Mouse (Mus musculus) spleen, postnatal 14 days (tissue): ENCODE data around the gene Tdrd3.

Experiments used
- DNase-seq, 2 experiments: peaks; one replicate each; pipeline ENCODE4 v3.0.0; 2021 to 2022; ENCODE audit warnings: low spot score in 2 of 2

The Tdrd3 gene

GRCm38 (mm10) chr14:87415808-87416721, at the start of gene Tdrd3:
Gene Tdrd3, plus strand, starts transcription at chr14:87416639.
- peak; percentile 86 to 88 for DNase-seq

GRCm38 (mm10) chr14:87367169-87367568, 49.3 kb upstream of the Tdrd3 start:
- no peak for DNase-seq

GRCm38 (mm10) chr14:87383041-87383440, 33.4 kb upstream of the Tdrd3 start:
- no peak for DNase-seq

GRCm38 (mm10) chr14:87384288-87385268, 31.9 kb upstream of the Tdrd3 start:
- DNase-seq: no peak

GRCm38 (mm10) chr14:87393096-87393495, 23.3 kb upstream of the Tdrd3 start:
- DNase-seq: no peak

GRCm38 (mm10) chr14:87396643-87397042, 19.8 kb upstream of the Tdrd3 start:
- no peak for DNase-seq

- DNase-seq: no peak
Observed at GRCm38 (mm10) chr14:87415486-87415807, 992 bp upstream of the Tdrd3 start.

GRCm38 (mm10) chr14:87416755-87417690, 584 bp downstream of the Tdrd3 start:
- DNase-seq: peak; percentile 15 to 51

GRCm38 (mm10) chr14:87417691-87418070, 1.2 kb downstream of the Tdrd3 start:
- no peak for DNase-seq

GRCm38 (mm10) chr14:87419740-87420139, 3.3 kb downstream of the Tdrd3 start:
- DNase-seq: no peak

- no peak for DNase-seq
Observed at GRCm38 (mm10) chr14:87420576-87420975, 4.1 kb downstream of the Tdrd3 start.

GRCm38 (mm10) chr14:87422432-87422831, 6.0 kb downstream of the Tdrd3 start:
- DNase-seq: no peak

GRCm38 (mm10) chr14:87426297-87426922, 10.0 kb downstream of the Tdrd3 start:
- DNase-seq: no peak

- no peak for DNase-seq
Observed at GRCm38 (mm10) chr14:87427032-87427431, 10.6 kb downstream of the Tdrd3 start.

GRCm38 (mm10) chr14:87427659-87428289, 11.3 kb downstream of the Tdrd3 start:
- DNase-seq: no peak

- no peak for DNase-seq
Observed at GRCm38 (mm10) chr14:87433390-87433915, 17.0 kb downstream of the Tdrd3 start.

GRCm38 (mm10) chr14:87435382-87435781, 18.9 kb downstream of the Tdrd3 start:
- no peak for DNase-seq

- no peak for DNase-seq
Observed at GRCm38 (mm10) chr14:87439721-87440120, 23.3 kb downstream of the Tdrd3 start.

- no peak for DNase-seq
Observed at GRCm38 (mm10) chr14:87446331-87446913, 30.0 kb downstream of the Tdrd3 start.
